Mouse (Mus musculus) lung, postnatal 0 days (tissue): ENCODE results near the gene Fbn1.

Source experiments
- CTCF ChIP-seq: IDR thresholded peaks from 2 replicates; pipeline ENCODE4 v1.5.1; 2016; ENCODE audit warnings: antibody characterized with exemption, mild to moderate bottlenecking
- EP300 ChIP-seq: IDR thresholded peaks from 2 replicates; pipeline ENCODE4 v1.6.1; 2016; ENCODE audit warnings: antibody characterized with exemption, mild to moderate bottlenecking, control low read depth

- TF ChIP-seq CTCF (no peak), EP300 (no peak)
Observed at GRCm38 (mm10) chr2:125489979-125490378, 17.8 kb downstream of the Fbn1 start.
